Mouse (Mus musculus): Measurements from ENCODE around the gene Rrp1b. TPM values are rescaled to one million over a fixed set of nuclear protein-coding genes. Genes with fewer than 3 reads are reported as not detected.

Gene Rrp1b
- polyA plus RNA-seq, 2 experiments: 9.1 to 17.7 TPM

DNA sequence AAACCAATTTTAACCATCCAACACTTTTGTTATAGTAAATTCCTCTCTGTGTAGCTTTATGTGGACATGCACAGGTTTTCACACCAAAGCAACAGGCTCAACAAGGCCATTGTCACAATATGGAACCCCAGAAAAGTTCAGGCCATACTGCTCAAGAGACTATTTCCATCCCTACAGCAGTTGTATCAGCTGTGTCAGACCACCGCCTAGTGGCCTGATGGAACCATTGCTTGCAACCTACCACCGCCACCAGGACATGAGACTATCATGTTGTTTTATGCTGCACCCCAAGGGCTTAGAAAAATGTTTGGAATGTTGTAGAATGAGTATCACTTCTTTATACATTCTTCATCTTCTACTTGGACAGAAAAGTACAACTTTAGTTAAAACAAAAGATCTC, 10.5 kb upstream of the Rrp1b start:
- Histone ChIP-seq H3K4me1 (replicated peaks; ENCODE audit: control insufficient read depth in 2 of 2, insufficient read depth in 2 of 2, low read length in 1 of 2) (no peaks in the 10 kb centered on the region; a peak in 1 of 4 replicates), H3K9me3 (ENCODE audit: control insufficient read depth, low read length) (no peaks in the 10 kb centered on the region), H3K36me3 (replicated peaks; ENCODE audit: control insufficient read depth, insufficient read depth, low read depth) (no peaks in the 10 kb centered on the region), H3K27me3 (ENCODE audit: control insufficient read depth, insufficient read depth, low read length) (no peaks in the 10 kb centered on the region), H3K4me3 (ENCODE audit: insufficient read depth in 1 of 2, low read depth in 2 of 2, low read length in 2 of 2) (no peak overlapping the region), H3K27ac (no peak overlapping the region), H3K9ac (replicated peaks) (no peak overlapping the region), H3K4me2 (ENCODE audit: low read depth) (no peak overlapping the region)
- DNase-seq (ENCODE audit: low read depth in 3 of 3, low spot score in 3 of 3) (no peak), ATAC-seq (ENCODE audit: insufficient read depth) (no peak)
- WGBS (ENCODE audit: insufficient replicate concordance): 9% methylated on average over 2 of the region's 2 CpGs
- TF ChIP-seq EP300 (IDR thresholded peaks at IDR 0.05; ENCODE audit: low read depth): no peak
- peak; percentile 81 for TF ChIP-seq CTCF (IDR thresholded peaks at IDR 0.05; ENCODE audit: low read depth)

DNA sequence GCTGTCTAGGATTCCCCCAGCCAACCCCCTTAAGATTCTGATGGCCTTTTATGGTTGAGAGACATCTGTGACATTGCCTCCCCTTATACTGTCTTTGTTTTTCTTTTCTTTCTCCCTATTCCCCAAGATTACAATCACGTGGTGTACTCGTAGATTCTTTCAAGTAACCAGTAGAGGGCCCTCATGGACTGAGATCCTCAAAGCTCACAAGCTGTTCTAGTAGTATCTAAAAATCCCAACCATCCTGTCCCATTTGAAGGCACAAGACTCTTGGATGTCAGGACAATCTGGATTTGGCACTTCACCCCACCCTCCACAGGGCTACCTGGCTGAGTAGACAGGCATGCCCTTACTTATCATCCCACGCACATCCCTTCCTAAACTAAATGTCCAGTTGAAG, 8.2 kb upstream of the Rrp1b start:
- WGBS (ENCODE audit: insufficient replicate concordance): 22% methylated on average over 3 of the region's 3 CpGs
- DNase-seq (ENCODE audit: low read depth in 3 of 3, low spot score in 3 of 3) (no peak), ATAC-seq (ENCODE audit: insufficient read depth) (no peak)
- Histone ChIP-seq H3K27ac (no peak overlapping the region), H3K36me3 (replicated peaks; ENCODE audit: control insufficient read depth, insufficient read depth, low read depth) (no peaks in the 10 kb centered on the region), H3K4me2 (ENCODE audit: low read depth) (no peak overlapping the region), H3K9me3 (ENCODE audit: control insufficient read depth, low read length) (no peaks in the 10 kb centered on the region), H3K4me3 (ENCODE audit: insufficient read depth in 1 of 2, low read depth in 2 of 2, low read length in 2 of 2) (no peak overlapping the region), H3K27me3 (ENCODE audit: control insufficient read depth, insufficient read depth, low read length) (no peaks in the 10 kb centered on the region), H3K9ac (replicated peaks) (no peak overlapping the region), H3K4me1 (replicated peaks; ENCODE audit: control insufficient read depth in 2 of 2, insufficient read depth in 2 of 2, low read length in 1 of 2) (no peaks in the 10 kb centered on the region; a peak in 1 of 4 replicates)
- TF ChIP-seq CTCF (IDR thresholded peaks at IDR 0.05; ENCODE audit: low read depth) (peak; percentile 53), EP300 (IDR thresholded peaks at IDR 0.05; ENCODE audit: low read depth) (no peak)

DNA sequence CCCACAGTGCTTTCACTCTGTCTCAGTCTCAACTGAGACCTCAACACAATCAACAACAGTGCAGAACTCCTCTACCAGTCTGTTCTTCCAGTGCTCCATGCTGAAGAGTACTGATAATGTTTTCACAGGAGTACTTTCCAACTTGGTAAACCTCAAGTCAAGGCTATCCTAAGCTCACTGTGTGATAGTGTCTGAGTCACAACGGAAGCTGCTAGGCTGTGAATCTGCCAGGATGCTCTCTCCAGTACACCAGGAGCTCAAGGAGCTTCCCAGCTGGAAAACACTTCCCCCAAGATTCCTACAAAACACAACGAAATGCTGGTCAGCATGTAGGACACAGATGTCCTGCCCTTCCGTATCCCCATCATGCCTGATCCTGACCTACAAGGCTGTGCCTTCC, 7.6 kb upstream of the Rrp1b start:
- no peak overlapping the region for H3K4me3 ChIP-seq (ENCODE audit: insufficient read depth in 1 of 2, low read depth in 2 of 2, low read length in 2 of 2)
- H3K4me2 ChIP-seq (ENCODE audit: low read depth): no peak overlapping the region
- H3K27ac ChIP-seq: no peak overlapping the region
- DNase-seq (ENCODE audit: low read depth in 3 of 3, low spot score in 3 of 3) (no peak), ATAC-seq (ENCODE audit: insufficient read depth) (no peak)
- no peaks in the 10 kb centered on the region for H3K9me3 ChIP-seq (ENCODE audit: control insufficient read depth, low read length)
- 44% methylated on average over 3 of the region's 3 CpGs for WGBS (ENCODE audit: insufficient replicate concordance)
- TF ChIP-seq CTCF (IDR thresholded peaks at IDR 0.05; ENCODE audit: low read depth) (no peak), EP300 (IDR thresholded peaks at IDR 0.05; ENCODE audit: low read depth) (no peak)
- no peak overlapping the region for H3K9ac ChIP-seq (replicated peaks)
- no peaks in the 10 kb centered on the region for H3K36me3 ChIP-seq (replicated peaks; ENCODE audit: control insufficient read depth, insufficient read depth, low read depth)
- no peaks in the 10 kb centered on the region; a peak in 1 of 4 replicates for H3K4me1 ChIP-seq (replicated peaks; ENCODE audit: control insufficient read depth in 2 of 2, insufficient read depth in 2 of 2, low read length in 1 of 2)
- H3K27me3 ChIP-seq (ENCODE audit: control insufficient read depth, insufficient read depth, low read length): no peaks in the 10 kb centered on the region

DNA sequence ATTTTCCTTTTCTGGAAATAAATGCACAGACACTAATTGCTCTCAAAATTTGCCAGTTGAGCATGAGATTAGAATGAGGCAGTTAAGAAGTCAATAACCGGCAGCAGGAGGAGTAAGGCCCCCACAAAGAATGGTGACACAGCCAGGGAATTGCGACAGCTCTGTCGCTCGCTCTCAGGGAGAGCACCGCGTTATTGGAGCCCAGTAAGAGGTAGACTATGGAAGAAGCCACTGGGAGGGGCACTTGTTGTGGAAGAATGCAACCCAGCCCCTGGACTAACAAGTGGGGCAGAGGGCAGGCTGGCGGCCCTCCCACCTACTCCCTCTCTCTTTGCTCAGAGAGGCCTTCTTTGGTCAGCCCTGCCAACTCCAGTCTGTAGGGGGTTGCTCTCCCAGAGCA, 4.2 kb upstream of the Rrp1b start:
- H3K4me1 ChIP-seq (replicated peaks; ENCODE audit: control insufficient read depth in 2 of 2, insufficient read depth in 2 of 2, low read length in 1 of 2): peaks cover 3% of the 10 kb centered on the region in 2 experiments; a peak in 2 of 4 replicates
- no peak for ATAC-seq (ENCODE audit: insufficient read depth)
- TF ChIP-seq EP300 (IDR thresholded peaks at IDR 0.05; ENCODE audit: low read depth) (no peak), CTCF (IDR thresholded peaks at IDR 0.05; ENCODE audit: low read depth) (no peak)
- WGBS (ENCODE audit: insufficient replicate concordance): 65% methylated on average over 7 of the region's 7 CpGs
- H3K4me2 ChIP-seq (ENCODE audit: low read depth): no peak overlapping the region
- no peak for DNase-seq (ENCODE audit: low read depth in 3 of 3, low spot score in 3 of 3)
- no peak overlapping the region for H3K9ac ChIP-seq (replicated peaks)
- no peak overlapping the region for H3K4me3 ChIP-seq (ENCODE audit: insufficient read depth in 1 of 2, low read depth in 2 of 2, low read length in 2 of 2)
- no peaks in the 10 kb centered on the region for H3K36me3 ChIP-seq (replicated peaks; ENCODE audit: control insufficient read depth, insufficient read depth, low read depth)
- no peaks in the 10 kb centered on the region for H3K9me3 ChIP-seq (ENCODE audit: control insufficient read depth, low read length)
- H3K27me3 ChIP-seq (ENCODE audit: control insufficient read depth, insufficient read depth, low read length): no peaks in the 10 kb centered on the region
- H3K27ac ChIP-seq: no peak overlapping the region

GRCm38 (mm10) chr17:32034322-32034721, 1.6 kb upstream of the Rrp1b start:
- TF ChIP-seq CTCF (IDR thresholded peaks at IDR 0.05; ENCODE audit: low read depth): no peak
- no peak for TF ChIP-seq EP300 (IDR thresholded peaks at IDR 0.05; ENCODE audit: low read depth)
- no peak for DNase-seq (ENCODE audit: low read depth in 3 of 3, low spot score in 3 of 3)
- Histone ChIP-seq H3K9ac (replicated peaks) (no peak overlapping the region), H3K4me2 (ENCODE audit: low read depth) (no peak overlapping the region), H3K4me3 (ENCODE audit: insufficient read depth in 1 of 2, low read depth in 2 of 2, low read length in 2 of 2) (no peak overlapping the region), H3K27ac (no peak overlapping the region), H3K4me1 (replicated peaks; ENCODE audit: control insufficient read depth in 2 of 2, insufficient read depth in 2 of 2, low read length in 1 of 2) (peaks cover 7 to 15% of the 10 kb centered on the region in 2 experiments; a peak in 3 of 4 replicates), H3K36me3 (replicated peaks; ENCODE audit: control insufficient read depth, insufficient read depth, low read depth) (no peaks in the 10 kb centered on the region), H3K9me3 (ENCODE audit: control insufficient read depth, low read length) (no peaks in the 10 kb centered on the region), H3K27me3 (ENCODE audit: control insufficient read depth, insufficient read depth, low read length) (no peaks in the 10 kb centered on the region)
- WGBS (ENCODE audit: insufficient replicate concordance): 82% methylated on average over 23 of the region's 23 CpGs
- no peak for ATAC-seq (ENCODE audit: insufficient read depth)
